Mouse (Mus musculus): ENCODE data around the gene Lrrc18.

- TF ChIP-seq CTCF (conservative IDR thresholded peaks at IDR 0.05; ENCODE audit: low read length) (no peak), NANOG (IDR thresholded peaks at IDR 0.05; ENCODE audit: borderline replicate concordance, low read length) (no peak), POU5F1 (IDR thresholded peaks at IDR 0.05; ENCODE audit: borderline replicate concordance, low read length) (no peak)
Observed at GRCm38 (mm10) chr14:33019050-33019449, 27.9 kb downstream of the Lrrc18 start.
